Mouse (Mus musculus) ES-E14 (cell line): Measurements from ENCODE around the gene Shox2. TPM values are rescaled to one million over a fixed set of nuclear protein-coding genes. Genes with fewer than 3 reads are reported as not detected.

Experiments used
- DNase-seq: peaks from one replicate; pipeline ENCODE4 v3.0.0-alpha.2; 2013; ENCODE audit warnings: low read depth, low spot score
- H3K27ac ChIP-seq: 2 replicates; pipeline ENCODE4 v1.5.1; 2012; ENCODE audit warnings: low read depth, mild to moderate bottlenecking, low read length, moderate library complexity, mixed read lengths; ENCODE audit not compliant: poor library complexity, insufficient read depth, severe bottlenecking
- H3K36me3 ChIP-seq: 2 replicates; pipeline ENCODE4 v1.6.1; 2012; ENCODE audit warnings: mild to moderate bottlenecking, low read length, moderate library complexity, mixed read lengths; ENCODE audit not compliant: control insufficient read depth, poor library complexity, insufficient read depth, severe bottlenecking
- H3K4me1 ChIP-seq, 2 experiments: fragments of 150-350 bp in 1 of 2; sonication (generic) in 1 of 2; 2 replicates each; pipeline ENCODE4 v1.6.1; 2012; ENCODE audit warnings: low read length in 2 of 2, mild to moderate bottlenecking in 1 of 2, mixed read lengths in 1 of 2; ENCODE audit not compliant: control insufficient read depth in 2 of 2, insufficient read depth in 2 of 2, poor library complexity in 1 of 2
- H3K4me3 ChIP-seq, 2 experiments: fragments of 150-350 bp in 1 of 2; sonication (generic) in 1 of 2; 2 replicates each; pipeline ENCODE4 v1.5.1; 2012; ENCODE audit warnings: low read length in 2 of 2, low read depth in 1 of 2, mild to moderate bottlenecking in 1 of 2, mixed read lengths in 1 of 2; ENCODE audit not compliant: insufficient read depth in 1 of 2, poor library complexity in 1 of 2, severe bottlenecking in 1 of 2
- H3K9ac ChIP-seq: 2 replicates; pipeline ENCODE4 v1.6.1; 2012; ENCODE audit warnings: low read depth, mild to moderate bottlenecking, low read length, mixed read lengths; ENCODE audit not compliant: poor library complexity, insufficient read depth, severe bottlenecking
- H3K9me3 ChIP-seq: fragments of 150-350 bp; sonication (generic); 2 replicates; pipeline ENCODE4 v1.6.1; 2012; ENCODE audit warnings: low read depth, mild to moderate bottlenecking, low read length; ENCODE audit not compliant: control insufficient read depth, insufficient read depth
- CHD2 ChIP-seq: IDR thresholded peaks from 2 replicates; pipeline ENCODE4 v1.6.1; 2014; ENCODE audit warnings: mild to moderate bottlenecking, low read depth, low read length, inconsistent platforms
- HCFC1 ChIP-seq: IDR thresholded peaks from 2 replicates; pipeline ENCODE4 v1.6.1; 2012; ENCODE audit warnings: low read length, inconsistent platforms, borderline replicate concordance; ENCODE audit not compliant: insufficient read depth
- MAFK ChIP-seq: IDR thresholded peaks from 2 replicates; pipeline ENCODE4 v1.6.1; 2014; ENCODE audit warnings: mild to moderate bottlenecking, low read depth, low read length, inconsistent platforms; ENCODE audit not compliant: insufficient read depth
- ZC3H11A ChIP-seq: IDR thresholded peaks from 2 replicates; pipeline ENCODE4 v1.6.1; 2012; ENCODE audit warnings: low read depth, mild to moderate bottlenecking, inconsistent platforms, low read length, borderline replicate concordance
- ZNF384 ChIP-seq: IDR thresholded peaks from 2 replicates; pipeline ENCODE4 v1.6.1; 2012; ENCODE audit warnings: low read depth, low read length, inconsistent platforms
- in situ Hi-C, 2 experiments: fragments of 600-800 bp; cut with MboI; formaldehyde crosslinking; loops; one replicate each; pipeline ENCODE4 v1.15.1; 2025; ENCODE audit warnings: low sequenced_read_pairs in 2 of 2, inconsistent platforms in 1 of 2; ENCODE audit not compliant: unreplicated experiment in 2 of 2
- total RNA-seq: library from RNA; depleted of rRNA; stranded (reverse); fragments of 300-350 nt; gene quantifications from 2 replicates; pipeline ENCODE4 v1.2.3, GENCODE M21; 2012

Shox2 gene
- total RNA-seq, 1 experiment, result 0.45 TPM

- in situ Hi-C loops, result no loop called here
- Histone ChIP-seq H3K4me1 (peaks cover 0 to 5% of the 10 kb centered on the region in 2 experiments; a peak in 1 of 4 replicates), H3K9me3 (no peaks in the 10 kb centered on the region), H3K4me3 (peak overlapping the region; percentile 70 to 86), H3K36me3 (no peaks in the 10 kb centered on the region), H3K27ac (no peak overlapping the region), H3K9ac (peak overlapping the region; percentile 34)
- DNase-seq, result no peak
- 0 out of 2 replicates have a peak, but pooled peaks have one; percentile 23 for TF ChIP-seq HCFC1
- TF ChIP-seq CHD2, result no peak
Measured at GRCm38 (mm10) chr3:66973391-66973943, 8.1 kb downstream of the Shox2 start.

- no peak overlapping the region for H3K4me3 ChIP-seq
- H3K4me1 ChIP-seq, result peaks cover 0 to 5% of the 10 kb centered on the region in 2 experiments; a peak in 1 of 4 replicates
- in situ Hi-C loops, result no loop called here
- no peaks in the 10 kb centered on the region for H3K9me3 ChIP-seq
- H3K9ac ChIP-seq, result no peak overlapping the region
- DNase-seq, result no peak
- no peaks in the 10 kb centered on the region for H3K36me3 ChIP-seq
- no peak overlapping the region for H3K27ac ChIP-seq
- TF ChIP-seq MAFK (no peak), HCFC1 (no peak), CHD2 (no peak), ZC3H11A (no peak), ZNF384 (no peak)
Measured at GRCm38 (mm10) chr3:66972191-66972950, 9.2 kb downstream of the Shox2 start.

- H3K27ac ChIP-seq, result no peak overlapping the region
- TF ChIP-seq MAFK, result no peak
- TF ChIP-seq CHD2, result no peak
- no peak for TF ChIP-seq ZC3H11A
- TF ChIP-seq HCFC1, result no peak
- no peak for TF ChIP-seq ZNF384
Measured at GRCm38 (mm10) chr3:66970661-66971331, 10.8 kb downstream of the Shox2 start.

GRCm38 (mm10) chr3:66970261-66970660 lies 11.3 kb downstream of the Shox2 start:
- TF ChIP-seq CHD2 (no peak), ZNF384 (no peak), ZC3H11A (no peak), HCFC1 (no peak), MAFK (no peak)
- Histone ChIP-seq H3K27ac (no peak overlapping the region), H3K4me1 (peaks cover 0 to 5% of the 10 kb centered on the region in 2 experiments; a peak in 1 of 4 replicates), H3K4me3 (peak overlapping the region; percentile 8 to 10; a peak in 2 of 4 replicates), H3K9me3 (no peaks in the 10 kb centered on the region), H3K36me3 (no peaks in the 10 kb centered on the region), H3K9ac (no peak overlapping the region)
- no peak for DNase-seq
- in situ Hi-C loops, result no loop called here

More at GRCm38 (mm10) chr3:66970661-66971331, 10.8 kb downstream of the Shox2 start:
- Histone ChIP-seq H3K36me3 (no peaks in the 10 kb centered on the region), H3K9ac (no peak overlapping the region), H3K9me3 (no peaks in the 10 kb centered on the region), H3K4me3 (peak overlapping the region; percentile 8 to 10; a peak in 3 of 4 replicates), H3K4me1 (peaks cover 0 to 5% of the 10 kb centered on the region in 2 experiments; a peak in 1 of 4 replicates)
- no peak for DNase-seq
- in situ Hi-C loops, result no loop called here
